Mouse (Mus musculus) spleen, postnatal 10 days (tissue): Measurements from ENCODE around the gene Zcchc24.

Experiments
- DNase-seq, 2 experiments: peaks; one replicate each; pipeline ENCODE4 v3.0.0; 2021 to 2022; ENCODE audit warnings: low spot score in 2 of 2

The Zcchc24 gene

GRCm38 (mm10) chr14:25776294-25776693, 7.5 kb upstream of the Zcchc24 start:
- DNase-seq: no peak

GRCm38 (mm10) chr14:25774100-25774499, 5.3 kb upstream of the Zcchc24 start:
- DNase-seq: no peak

GRCm38 (mm10) chr14:25773039-25773438, 4.2 kb upstream of the Zcchc24 start:
- DNase-seq: no peak

- no peak for DNase-seq
These were observed 927 bp upstream of the Zcchc24 start for GRCm38 (mm10) chr14:25769626-25770306.

- DNase-seq: peak; percentile 41 to 47
These were observed 462 bp downstream of the Zcchc24 start for GRCm38 (mm10) chr14:25768261-25768893.

GRCm38 (mm10) chr14:25767725-25768203, 1.1 kb downstream of the Zcchc24 start:
- DNase-seq: no peak

GRCm38 (mm10) chr14:25766441-25766840, 2.4 kb downstream of the Zcchc24 start:
- DNase-seq: no peak

GRCm38 (mm10) chr14:25765921-25766320, 2.9 kb downstream of the Zcchc24 start:
- no peak for DNase-seq

- no peak for DNase-seq
These were observed 3.7 kb downstream of the Zcchc24 start for GRCm38 (mm10) chr14:25765146-25765545.

- no peak for DNase-seq
These were observed 7.7 kb downstream of the Zcchc24 start for GRCm38 (mm10) chr14:25761184-25761583.

GRCm38 (mm10) chr14:25759981-25760537, 8.8 kb downstream of the Zcchc24 start:
- DNase-seq: no peak

- no peak for DNase-seq
These were observed 9.3 kb downstream of the Zcchc24 start for GRCm38 (mm10) chr14:25759551-25759950.

GRCm38 (mm10) chr14:25757917-25758316, 10.9 kb downstream of the Zcchc24 start:
- no peak for DNase-seq

GRCm38 (mm10) chr14:25756385-25756990, 12.4 kb downstream of the Zcchc24 start:
- no peak for DNase-seq

- no peak for DNase-seq
These were observed 13.3 kb downstream of the Zcchc24 start for GRCm38 (mm10) chr14:25755541-25755940.

- DNase-seq: no peak
These were observed 14.0 kb downstream of the Zcchc24 start for GRCm38 (mm10) chr14:25754531-25755484.

GRCm38 (mm10) chr14:25753021-25753420, 15.8 kb downstream of the Zcchc24 start:
- no peak for DNase-seq

- no peak for DNase-seq
These were observed 17.8 kb downstream of the Zcchc24 start for GRCm38 (mm10) chr14:25751067-25751466.

GRCm38 (mm10) chr14:25750448-25751015, 18.3 kb downstream of the Zcchc24 start:
- DNase-seq: no peak

GRCm38 (mm10) chr14:25749143-25749909, 19.5 kb downstream of the Zcchc24 start:
- DNase-seq: no peak
